Mouse (Mus musculus) pancreas, adult 10 weeks (tissue): ENCODE measurements around the gene Slc22a20. TPM values are rescaled to one million over a fixed set of nuclear protein-coding genes. Genes with fewer than 3 reads are reported as not detected.

Source experiments
- polyA plus RNA-seq: library from polyadenylated mRNA; stranded (reverse); fragments of 350-450 nt; fragmentation: Illumina TruSeq; extraction: RNeasy Lipid Tissue Mini Kit (QIAGEN cat#74804); gene quantifications from one replicate; pipeline ENCODE4 v1.2.3, GENCODE M21; 2015; ENCODE audit warnings: low read depth, low replicate concordance; ENCODE audit not compliant: insufficient read depth

Slc22a20 gene
- not detected for polyA plus RNA-seq

DNA sequence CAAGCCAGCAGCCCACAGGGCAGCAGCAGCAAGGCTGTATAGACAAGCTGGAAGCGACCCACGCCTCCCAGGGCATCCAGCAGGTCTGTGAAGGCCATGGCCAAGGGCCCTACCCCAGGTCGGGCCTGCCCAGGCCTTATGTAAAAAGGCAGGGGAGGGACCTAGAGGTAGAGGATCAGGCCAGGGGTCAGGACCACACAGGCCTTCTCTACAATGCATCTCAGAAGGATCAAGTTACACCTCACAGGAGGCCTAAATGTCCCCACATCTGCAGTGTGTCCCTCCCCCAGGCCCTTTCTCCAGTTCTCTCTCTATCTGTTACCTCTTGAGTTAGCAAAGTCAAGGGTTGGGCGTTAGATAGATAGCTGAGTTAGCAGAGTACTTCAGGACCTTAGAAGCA lies at the start of gene Slc22a20:
TSS of gene Slc22a20 (minus strand) at position 101 of the 400 bp plus-strand sequence.

GRCm38 (mm10) chr19:6015511-6016315 lies 29.8 kb upstream of the Slc22a20 start, which contains the start of gene Capn1:
Capn1 (minus strand) TSS chr19:6015897.

GRCm38 (mm10) chr19:5963883-5964562 lies 21.9 kb downstream of the Slc22a20 start, which contains the start of gene Pola2:
Pola2 (minus strand) TSS chr19:5964202.

GRCm38 (mm10) chr19:5924713-5925093 lies 61.2 kb downstream of the Slc22a20 start, which contains the start of gene Cdc42ep2:
Cdc42ep2 (minus strand) TSS chr19:5924816.

Other genes with a start within 250 kb of the Slc22a20 start
- 44.0 TPM for gene Ltbp3, start 245.2 kb downstream of the Slc22a20 start, polyA plus RNA-seq
- gene Scyl1, start 214.7 kb downstream of the Slc22a20 start, polyA plus RNA-seq = 21.4 TPM
- gene Frmd8, start 110.9 kb downstream of the Slc22a20 start, polyA plus RNA-seq = 2.3 TPM
- 7.3 TPM for gene Slc25a45, start 108.3 kb downstream of the Slc22a20 start, polyA plus RNA-seq
- gene Tigd3, start 92.0 kb downstream of the Slc22a20 start, polyA plus RNA-seq = not detected
- gene Dpf2, start 73.1 kb downstream of the Slc22a20 start, polyA plus RNA-seq = 16.6 TPM
- gene Cdc42ep2, start 61.3 kb downstream of the Slc22a20 start, polyA plus RNA-seq = 4.4 TPM
- 6.8 TPM for gene Pola2, start 21.9 kb downstream of the Slc22a20 start, polyA plus RNA-seq
- 5.9 TPM for gene Capn1, start 29.8 kb upstream of the Slc22a20 start, polyA plus RNA-seq
- 76.9 TPM for gene Syvn1, start 60.4 kb upstream of the Slc22a20 start, polyA plus RNA-seq
- gene Mrpl49, start 71.6 kb upstream of the Slc22a20 start, polyA plus RNA-seq = 5.0 TPM
- gene Fau, start 71.7 kb upstream of the Slc22a20 start, polyA plus RNA-seq = 570 TPM
- 7.4 TPM for gene Znhit2, start 75.0 kb upstream of the Slc22a20 start, polyA plus RNA-seq
- 14.9 TPM for gene Tm7sf2, start 82.2 kb upstream of the Slc22a20 start, polyA plus RNA-seq
- 19.7 TPM for gene Vps51, start 91.1 kb upstream of the Slc22a20 start, polyA plus RNA-seq
- not detected for gene Tmem262, start 93.9 kb upstream of the Slc22a20 start, polyA plus RNA-seq
- not detected for gene Gm28374, start 96.1 kb upstream of the Slc22a20 start, polyA plus RNA-seq
- 16.8 TPM for gene Zfpl1, start 98.8 kb upstream of the Slc22a20 start, polyA plus RNA-seq
- not detected for gene Cdca5, start 98.8 kb upstream of the Slc22a20 start, polyA plus RNA-seq
- not detected for gene AC131692.1, start 108.3 kb upstream of the Slc22a20 start, polyA plus RNA-seq
- gene Naaladl1, start 119.6 kb upstream of the Slc22a20 start, polyA plus RNA-seq = not detected
- gene Sac3d1, start 132.5 kb upstream of the Slc22a20 start, polyA plus RNA-seq = 3.3 TPM
- 10.1 TPM for gene Snx15, start 142.2 kb upstream of the Slc22a20 start, polyA plus RNA-seq
- gene Batf2, start 154.8 kb upstream of the Slc22a20 start, polyA plus RNA-seq = 1.2 TPM
- gene Arl2, start 155.4 kb upstream of the Slc22a20 start, polyA plus RNA-seq = 9.0 TPM
- not detected for gene Majin, start 198.2 kb upstream of the Slc22a20 start, polyA plus RNA-seq
- not detected for gene Gpha2, start 240.2 kb upstream of the Slc22a20 start, polyA plus RNA-seq
- 8.9 TPM for gene Ppp2r5b, start 249.7 kb upstream of the Slc22a20 start, polyA plus RNA-seq